Mouse (Mus musculus): ENCODE measurements around the gene Fbxo2.

GRCm38 (mm10) chr4:148170842-148171241 is 10.4 kb downstream of the Fbxo2 start:
- TF ChIP-seq CTCF (IDR thresholded peaks at IDR 0.05; ENCODE audit: low read depth) (peak; percentile 96), EP300 (optimal IDR thresholded peaks at IDR 0.05) (no peak)
